Mouse (Mus musculus) liver, embryonic 14 days (tissue): ENCODE results near the gene Pebp1. TPM values are rescaled to one million over a fixed set of nuclear protein-coding genes. Genes with fewer than 3 reads are reported as not detected.

Experiments used
- polyA plus RNA-seq: library from polyadenylated mRNA; depleted of rRNA; stranded (reverse); fragments of >200 nt; gene quantifications from 2 replicates; pipeline ENCODE4 v1.2.3, GENCODE M21; 2012; rRNA removed

Gene Pebp1
- 142 and 163 TPM in 2 replicates for polyA plus RNA-seq

DNA sequence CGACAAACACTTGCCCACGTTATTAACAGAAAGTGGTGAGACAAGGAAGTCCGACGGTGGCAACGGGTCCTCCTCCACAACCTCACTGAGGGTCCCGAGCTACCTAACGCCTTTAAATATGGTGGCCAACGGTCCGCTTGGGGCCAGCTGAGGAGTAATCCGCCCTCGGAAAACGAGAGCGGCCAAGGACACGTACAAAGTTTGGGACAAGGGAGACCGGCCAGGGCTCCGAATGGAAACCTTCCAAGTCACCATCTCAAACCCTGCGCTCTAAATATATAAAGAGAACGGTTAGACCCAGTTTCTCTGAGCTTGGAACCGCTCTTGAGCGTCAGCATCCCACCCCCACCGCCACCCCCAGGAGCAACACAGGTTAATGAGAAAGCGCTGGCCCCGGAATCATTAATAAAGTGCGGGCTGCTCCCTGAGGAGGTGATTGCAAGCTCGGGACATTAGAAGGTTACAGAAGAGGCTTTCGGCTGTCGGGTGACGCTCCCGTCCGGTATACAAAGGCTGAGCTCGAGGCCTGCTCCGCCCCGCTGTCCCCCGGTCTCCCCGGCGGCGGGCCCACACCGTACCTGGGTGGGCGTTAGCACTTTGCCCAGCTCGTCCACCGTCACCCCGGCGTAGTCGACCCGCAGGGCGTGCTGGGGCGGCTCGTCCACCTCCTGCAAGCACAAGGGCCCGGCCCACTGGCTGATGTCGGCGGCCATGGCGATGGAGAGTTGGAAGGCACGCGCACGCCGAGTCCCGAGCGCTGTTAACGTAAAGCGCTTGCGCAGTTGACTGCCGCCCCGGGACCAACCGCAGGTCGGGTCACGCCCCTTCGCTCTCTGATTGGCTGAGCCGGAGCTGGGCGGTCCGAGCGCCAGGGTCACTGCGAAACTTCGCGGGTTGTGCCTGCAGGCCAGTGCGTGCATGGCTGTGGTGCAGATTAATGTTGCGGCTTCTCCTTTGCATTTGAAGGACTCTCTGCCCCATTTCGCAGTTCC lies at the start of gene Pebp1:
TSS of gene Pebp1 (minus strand) at position 795 of the 992 bp plus-strand sequence.

DNA sequence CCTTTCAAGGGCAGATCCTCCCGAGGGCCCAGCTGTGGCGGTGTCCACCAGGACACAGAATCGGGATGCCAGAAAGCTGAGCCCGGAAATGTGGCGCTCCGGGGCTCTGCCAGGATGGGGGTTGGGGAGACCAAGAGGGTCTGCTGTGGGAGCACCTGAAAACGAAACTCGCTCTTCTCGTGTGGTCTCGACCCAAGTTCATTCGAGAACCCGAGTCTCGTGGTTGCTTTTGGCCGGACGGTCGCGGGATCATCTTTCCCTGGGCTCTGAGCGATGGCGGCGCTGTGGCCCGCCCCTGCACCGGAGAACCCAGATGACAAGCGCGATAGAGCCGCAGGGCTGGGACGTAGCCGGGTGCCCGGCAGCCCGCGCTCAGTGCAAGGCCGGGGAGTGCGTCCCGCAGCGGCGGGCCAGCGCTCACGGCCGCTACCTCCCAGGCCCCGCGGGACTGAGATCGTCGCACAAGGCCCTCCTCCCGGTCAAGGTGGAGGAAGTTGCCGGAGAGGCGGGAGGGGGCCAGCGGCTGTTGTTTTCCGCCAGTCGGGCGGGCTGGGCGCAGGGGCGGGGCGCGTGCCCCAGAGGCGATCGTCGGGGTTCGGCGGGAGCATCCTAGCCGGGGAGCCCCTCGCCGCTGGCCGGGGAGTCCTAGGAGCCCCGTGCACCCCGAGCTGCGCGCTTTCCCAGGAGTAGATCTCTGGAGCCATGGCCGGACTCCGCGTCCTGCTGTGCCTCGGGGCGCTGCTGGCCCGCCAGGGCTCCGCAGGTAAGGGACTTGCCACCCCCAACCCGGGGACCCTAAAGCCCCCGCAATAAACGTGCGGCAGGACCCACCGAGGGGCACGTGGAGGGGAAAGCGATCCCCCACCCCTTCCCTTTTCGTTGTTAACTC lies 31.6 kb upstream of the Pebp1 start, which contains the start of gene Vsig10:
TSS of gene Vsig10 (plus strand) at position 343 of the 889 bp plus-strand sequence.

Other genes starting within 250 kb of the Pebp1 start
- 23.0 and 25.8 TPM in 2 replicates for gene Suds3, start 171.5 kb downstream of the Pebp1 start, polyA plus RNA-seq
- gene Taok3, start 167.5 kb downstream of the Pebp1 start, polyA plus RNA-seq = 18.2 and 19.9 TPM in 2 replicates
- gene Vsig10, start 31.5 kb upstream of the Pebp1 start, polyA plus RNA-seq = 0.92 and 1.2 TPM in 2 replicates
- 12.0 and 14.8 TPM in 2 replicates for gene Wsb2, start 69.7 kb upstream of the Pebp1 start, polyA plus RNA-seq
- 22.4 and 26.6 TPM in 2 replicates for gene Rfc5, start 101.4 kb upstream of the Pebp1 start, polyA plus RNA-seq
- 0.02 TPM in 2 replicates for gene Ksr2, start 126.4 kb upstream of the Pebp1 start, polyA plus RNA-seq